Mouse (Mus musculus) erythroblast, embryonic 14.5 days (primary cell): Measurements from ENCODE around the gene Pgm2.

Experiments
- GATA1 ChIP-seq: IDR thresholded peaks from 2 replicates; pipeline ENCODE4 v1.6.1; 2012; ENCODE audit warnings: low read length, inconsistent platforms, mixed read lengths
- TAL1 ChIP-seq: IDR thresholded peaks from 3 replicates; pipeline ENCODE4 v1.6.1; 2012; ENCODE audit warnings: low read length, inconsistent platforms, mixed read lengths

DNA sequence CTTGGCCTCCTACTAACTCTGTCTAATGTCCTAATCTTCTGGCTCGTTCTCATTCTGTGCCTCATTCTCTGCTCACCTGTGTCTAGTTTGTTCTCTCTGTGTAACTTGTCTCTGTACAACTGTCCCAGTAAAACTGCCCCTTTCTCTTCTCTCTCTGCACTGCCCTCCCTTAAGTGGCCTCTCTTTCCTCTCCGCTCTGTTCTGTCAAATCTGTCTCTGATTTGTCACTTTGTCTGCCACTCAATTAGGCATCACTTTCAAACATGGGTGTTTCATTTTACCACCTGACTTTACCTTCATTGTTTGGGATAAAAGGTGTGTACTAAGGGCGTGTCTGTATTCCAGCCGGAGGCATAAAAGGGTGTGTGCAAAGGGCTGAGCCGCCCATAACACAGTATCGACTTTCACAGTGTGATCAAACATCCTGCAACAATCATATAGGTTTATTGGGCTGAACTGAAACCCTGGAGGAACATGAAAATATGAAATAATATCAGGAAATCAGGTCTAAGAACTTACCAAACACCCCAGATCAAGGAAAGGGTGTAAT lies 27.2 kb upstream of the Pgm2 start:
- no peak for TF ChIP-seq GATA1
- TF ChIP-seq TAL1: no peak
